Mouse (Mus musculus): ENCODE data around the gene Ccdc162.

DNA sequence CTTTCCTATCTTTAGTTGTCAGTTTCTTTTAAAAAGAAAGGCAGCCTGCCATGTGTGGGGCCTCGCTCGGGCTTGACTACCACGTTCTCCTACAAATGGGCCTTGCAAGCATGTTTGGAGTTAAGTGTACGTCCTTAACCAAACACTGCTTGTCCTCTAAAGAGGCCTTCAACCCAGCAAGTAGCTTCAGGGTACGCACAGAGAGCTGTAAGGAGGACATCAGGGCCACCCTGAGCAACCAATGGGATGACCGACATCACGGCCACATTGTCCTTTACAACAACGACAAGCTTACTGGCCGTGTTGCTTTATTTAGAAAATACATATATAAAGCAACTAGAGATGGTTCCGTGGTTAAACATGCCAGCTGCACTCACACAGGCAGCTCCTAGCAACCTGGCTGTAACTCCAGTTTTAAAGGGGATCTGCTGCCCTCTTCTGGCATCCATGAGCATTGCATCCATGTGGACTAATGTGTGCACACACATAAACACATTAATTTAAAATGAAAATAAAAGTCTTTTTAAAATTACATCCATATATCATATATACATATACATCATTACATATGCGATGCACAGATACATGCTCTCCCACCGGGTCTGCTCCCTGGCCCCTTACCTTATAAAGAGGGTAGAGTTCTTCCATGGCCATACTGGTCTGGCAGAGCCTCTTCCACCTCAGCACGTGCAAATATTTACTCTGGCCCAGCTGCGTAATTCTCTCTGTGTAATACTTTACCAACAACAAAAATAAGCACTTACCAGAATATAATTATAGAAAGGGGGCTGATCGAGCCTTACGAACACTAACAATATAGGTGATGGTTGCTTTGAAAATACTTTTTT lies 33.7 kb downstream of the Ccdc162 start:
- TF ChIP-seq CTCF (conservative IDR thresholded peaks at IDR 0.05; ENCODE audit: low read length) (peak; percentile 83), POU5F1 (IDR thresholded peaks at IDR 0.05; ENCODE audit: borderline replicate concordance, low read length) (no peak), NANOG (IDR thresholded peaks at IDR 0.05; ENCODE audit: borderline replicate concordance, low read length) (no peak)
